9 mouse cellular contexts compared by ENCODE assay signal in the genomic region with DNA sequence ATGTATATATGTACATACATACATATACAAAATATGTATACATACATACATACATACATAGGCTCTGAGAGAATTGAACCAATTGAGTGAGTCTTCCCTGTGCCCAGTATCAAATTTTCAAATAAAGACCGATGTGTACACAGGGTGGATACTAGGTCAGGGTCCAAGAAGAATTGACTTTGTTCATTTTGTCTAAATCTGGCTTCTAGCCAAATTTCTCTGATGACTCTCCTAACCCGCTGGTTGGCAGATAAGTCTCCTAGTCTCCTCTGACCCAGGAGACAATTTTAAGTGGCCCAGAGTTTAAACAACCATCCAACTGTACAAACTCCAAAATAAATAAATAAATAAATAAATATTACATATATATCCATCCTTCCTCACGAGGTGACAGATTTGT. TPM values are rescaled to one million over a fixed set of nuclear protein-coding genes. Genes with fewer than 3 reads are reported as not detected.
DNase-seq lines count a peak whose midpoint lies in the region; ATAC-seq and TF ChIP-seq lines count a peak whose summit lies in the region.
"Had no signal": no experiment of that assay in that cellular context is flagged by ENCODE, and none has a peak within 500 bp of the region (broad histone marks: within the 10 kb centered on the region; RNA-seq: fewer than 3 reads in every experiment).

No protein-coding gene starts in this region.

- no peak for ATAC-seq in heart, postnatal 0 days (ENCODE audit: insufficient read depth, low read depth)
- ATAC-seq in hindbrain, embryonic 14.5 days (ENCODE audit: low FRiP score) = no peak
- ATAC-seq in midbrain, embryonic 13.5 days = no peak

- DNase-seq in heart, postnatal 0 days (ENCODE audit: low spot score) = no peak
- no peak for DNase-seq in heart, postnatal 14 days
- no peak for DNase-seq in hindbrain, embryonic 14.5 days (ENCODE audit: low spot score)
- no peak for DNase-seq in right cerebral cortex, postnatal 14 days
- DNase-seq in MN1 (ENCODE audit: low spot score) = no peak
- DNase-seq in urinary bladder, adult 2 months (ENCODE audit: low spot score) = no peak

- no peaks in the 10 kb centered on the region for H3K27me3 ChIP-seq in heart, postnatal 0 days (ENCODE audit: control insufficient read depth, insufficient read depth, low read length)
- peaks cover 43% of the 10 kb centered on the region for H3K27me3 ChIP-seq in hindbrain, embryonic 14.5 days (ENCODE audit: control insufficient read depth, insufficient read depth, low read length)
- peaks cover 53% of the 10 kb centered on the region for H3K27me3 ChIP-seq in midbrain, embryonic 13.5 days

- no peak for TF ChIP-seq EP300 in heart, postnatal 0 days (IDR thresholded peaks at IDR 0.05; ENCODE audit: low read depth)

- H3K4me3 ChIP-seq in heart, postnatal 0 days (ENCODE audit: low read depth, low read length) = peak overlapping the region; percentile 33
- H3K4me3 ChIP-seq in bone marrow macrophage, adult 2 months (ENCODE audit: insufficient read depth, low read length) = peak overlapping the region; percentile 39; the same call in 1 of the 2 replicates
- H3K4me3 ChIP-seq in hindbrain, embryonic 14.5 days (replicated peaks; ENCODE audit: low read length) = no peak overlapping the region; the same call in 1 of the 2 replicates
- H3K4me3 ChIP-seq in midbrain, embryonic 13.5 days (replicated peaks) = no peak overlapping the region

- peaks cover 28% of the 10 kb centered on the region for H3K4me1 ChIP-seq in heart, postnatal 0 days (ENCODE audit: control insufficient read depth, insufficient read depth)
- peaks cover 23% of the 10 kb centered on the region for H3K4me1 ChIP-seq in bone marrow macrophage, adult 2 months (ENCODE audit: control insufficient read depth, insufficient read depth, low read length)
- peaks cover 18% of the 10 kb centered on the region for H3K4me1 ChIP-seq in hindbrain, embryonic 14.5 days (replicated peaks; ENCODE audit: control insufficient read depth, insufficient read depth, low read length)
- H3K4me1 ChIP-seq in midbrain, embryonic 13.5 days (replicated peaks) = peaks cover 54% of the 10 kb centered on the region

- intact Hi-C loops in heart, postnatal 14 days (cut with DNase I) = no loop called here

- no peaks in the 10 kb centered on the region for H3K36me3 ChIP-seq in heart, postnatal 0 days (replicated peaks; ENCODE audit: control insufficient read depth, insufficient read depth, low read length)
- no peaks in the 10 kb centered on the region for H3K36me3 ChIP-seq in hindbrain, embryonic 14.5 days (replicated peaks; ENCODE audit: control insufficient read depth, insufficient read depth)
- no peaks in the 10 kb centered on the region for H3K36me3 ChIP-seq in midbrain, embryonic 13.5 days

- H3K9me3 ChIP-seq in heart, postnatal 0 days (replicated peaks; ENCODE audit: control insufficient read depth, low read length) = no peaks in the 10 kb centered on the region
- H3K9me3 ChIP-seq in hindbrain, embryonic 14.5 days (ENCODE audit: control insufficient read depth, low read length) = no peaks in the 10 kb centered on the region
- H3K9me3 ChIP-seq in midbrain, embryonic 13.5 days = no peaks in the 10 kb centered on the region

- 0 out of 2 replicates have a peak overlapping the region, but pooled peaks have one; percentile 34 for H3K9ac ChIP-seq in heart, postnatal 0 days (replicated peaks; ENCODE audit: low read depth, low read length)
- peak overlapping the region; percentile 31; the same call in 1 of the 2 replicates for H3K9ac ChIP-seq in hindbrain, embryonic 14.5 days
- no peak overlapping the region for H3K9ac ChIP-seq in midbrain, embryonic 13.5 days (replicated peaks)

- WGBS in heart, postnatal 0 days = 45% methylated on average over 3 of the region's 3 CpGs
- 48% methylated on average over 3 of the region's 3 CpGs for WGBS in hindbrain, embryonic 14.5 days
- WGBS in midbrain, embryonic 13.5 days = 49% methylated on average over 3 of the region's 3 CpGs

- H3K27ac ChIP-seq in heart, postnatal 0 days (ENCODE audit: low read depth) = no peak overlapping the region
- H3K27ac ChIP-seq in bone marrow macrophage, adult 2 months (ENCODE audit: insufficient read depth, low read depth, low read length) = peak overlapping the region; percentile 69; the same call in 1 of the 2 replicates
- no peak overlapping the region for H3K27ac ChIP-seq in hindbrain, embryonic 14.5 days
- H3K27ac ChIP-seq in midbrain, embryonic 13.5 days = no peak overlapping the region

- TF ChIP-seq CTCF in heart, postnatal 0 days (IDR thresholded peaks at IDR 0.05; ENCODE audit: low read depth) = no peak
- no peak for TF ChIP-seq CTCF in bone marrow macrophage, adult 2 months (IDR thresholded peaks at IDR 0.05; ENCODE audit: low read depth, low read length)

- TF ChIP-seq POLR2A in bone marrow macrophage, adult 2 months (IDR thresholded peaks at IDR 0.05; ENCODE audit: borderline replicate concordance, low read depth, low read length) = no peak

- peak overlapping the region; percentile 71 for H3K4me2 ChIP-seq in heart, postnatal 0 days (ENCODE audit: low read depth, low read length)
- peak overlapping the region; percentile 55 for H3K4me2 ChIP-seq in hindbrain, embryonic 14.5 days (replicated peaks)
- H3K4me2 ChIP-seq in midbrain, embryonic 13.5 days (replicated peaks) = peak overlapping the region; percentile 60

RNA-seq across cellular contexts. Expression of a gene that starts 0.5 kb away (rescaled TPM):
- total RNA-seq in heart, postnatal 0 days (2014; rRNA removed; ENCODE audit: low replicate concordance) = 236 and 368 TPM in 2 replicates
- 105 and 107 TPM in 2 replicates for polyA plus RNA-seq in heart, postnatal 0 days (2015; fragmentation: Nextera tagmentation; extraction: Ambion mirVana)
- 10 to 100 TPM; 75.0 to 80.7 TPM for total RNA-seq in heart, postnatal 14 days (2021)
- polyA plus RNA-seq in bone marrow macrophage, adult 2 months (2012; ENCODE audit: insufficient read depth, insufficient read length, missing spikeins) = 88.6 and 93.9 TPM in 2 replicates
- 41.5 and 42.7 TPM in 2 replicates for polyA plus RNA-seq in hindbrain, embryonic 14.5 days (2014; fragmentation: Nextera tagmentation; extraction: Ambion mirVana)
- 29.7 and 30.4 TPM in 2 replicates for polyA plus RNA-seq in midbrain, embryonic 13.5 days (2015; fragmentation: Nextera tagmentation; extraction: Ambion mirVana)
- 210 and 219 TPM in 2 replicates for polyA plus RNA-seq in urinary bladder, adult 2 months (2012; rRNA removed)

RNA-seq across cellular contexts. Expression of a gene that starts 3.0 kb away (rescaled TPM):
- total RNA-seq in heart, postnatal 0 days (2014; rRNA removed; ENCODE audit: low replicate concordance) = not detected in 2 replicates
- polyA plus RNA-seq in heart, postnatal 0 days (2015; fragmentation: Nextera tagmentation; extraction: Ambion mirVana) = not detected in 2 replicates
- not detected for total RNA-seq in heart, postnatal 14 days (2021)
- polyA plus RNA-seq in bone marrow macrophage, adult 2 months (2012; ENCODE audit: insufficient read depth, insufficient read length, missing spikeins) = not detected in 2 replicates
- polyA plus RNA-seq in hindbrain, embryonic 14.5 days (2014; fragmentation: Nextera tagmentation; extraction: Ambion mirVana) = not detected in 2 replicates
- polyA plus RNA-seq in midbrain, embryonic 13.5 days (2015; fragmentation: Nextera tagmentation; extraction: Ambion mirVana) = not detected in 2 replicates
- 0.31 and 0.84 TPM in 2 replicates for polyA plus RNA-seq in urinary bladder, adult 2 months (2012; rRNA removed)
- total RNA-seq: left cerebral cortex, postnatal 36 days had no signal

RNA-seq across cellular contexts. Expression of a gene that starts 25.8 kb away (rescaled TPM):
- total RNA-seq in heart, postnatal 0 days (2014; rRNA removed; ENCODE audit: low replicate concordance) = 716 and 846 TPM in 2 replicates
- 756 and 767 TPM in 2 replicates for polyA plus RNA-seq in heart, postnatal 0 days (2015; fragmentation: Nextera tagmentation; extraction: Ambion mirVana)
- 100 to 1,000 TPM; 897 to 986 TPM for total RNA-seq in heart, postnatal 14 days (2021)
- polyA plus RNA-seq in bone marrow macrophage, adult 2 months (2012; ENCODE audit: insufficient read depth, insufficient read length, missing spikeins) = 586 and 617 TPM in 2 replicates
- polyA plus RNA-seq in hindbrain, embryonic 14.5 days (2014; fragmentation: Nextera tagmentation; extraction: Ambion mirVana) = 1,324 and 1,355 TPM in 2 replicates
- 1,587 and 1,677 TPM in 2 replicates for polyA plus RNA-seq in midbrain, embryonic 13.5 days (2015; fragmentation: Nextera tagmentation; extraction: Ambion mirVana)
- polyA plus RNA-seq in urinary bladder, adult 2 months (2012; rRNA removed) = 635 and 857 TPM in 2 replicates

RNA-seq across cellular contexts. Expression of a gene that starts 35.2 kb away (rescaled TPM):
- 87.8 and 137 TPM in 2 replicates for total RNA-seq in heart, postnatal 0 days (2014; rRNA removed; ENCODE audit: low replicate concordance)
- 64.8 and 68.3 TPM in 2 replicates for polyA plus RNA-seq in heart, postnatal 0 days (2015; fragmentation: Nextera tagmentation; extraction: Ambion mirVana)
- 10 to 100 TPM; 28.8 to 29.9 TPM for total RNA-seq in heart, postnatal 14 days (2021)
- 73.7 and 83.1 TPM in 2 replicates for polyA plus RNA-seq in bone marrow macrophage, adult 2 months (2012; ENCODE audit: insufficient read depth, insufficient read length, missing spikeins)
- polyA plus RNA-seq in hindbrain, embryonic 14.5 days (2014; fragmentation: Nextera tagmentation; extraction: Ambion mirVana) = 83.1 and 84.2 TPM in 2 replicates
- polyA plus RNA-seq in midbrain, embryonic 13.5 days (2015; fragmentation: Nextera tagmentation; extraction: Ambion mirVana) = 89.2 and 95.3 TPM in 2 replicates
- 62.3 and 69.4 TPM in 2 replicates for polyA plus RNA-seq in urinary bladder, adult 2 months (2012; rRNA removed)

RNA-seq across cellular contexts. Expression of a gene that starts 43.4 kb away (rescaled TPM):
- 1.2 and 3.0 TPM in 2 replicates for total RNA-seq in heart, postnatal 0 days (2014; rRNA removed; ENCODE audit: low replicate concordance)
- 1.7 and 1.9 TPM in 2 replicates for polyA plus RNA-seq in heart, postnatal 0 days (2015; fragmentation: Nextera tagmentation; extraction: Ambion mirVana)
- total RNA-seq in heart, postnatal 14 days (2021) = 1 to 10 TPM; 1.5 to 2.1 TPM
- 27.0 and 30.8 TPM in 2 replicates for polyA plus RNA-seq in bone marrow macrophage, adult 2 months (2012; ENCODE audit: insufficient read depth, insufficient read length, missing spikeins)
- polyA plus RNA-seq in hindbrain, embryonic 14.5 days (2014; fragmentation: Nextera tagmentation; extraction: Ambion mirVana) = 4.3 and 4.7 TPM in 2 replicates
- polyA plus RNA-seq in midbrain, embryonic 13.5 days (2015; fragmentation: Nextera tagmentation; extraction: Ambion mirVana) = 5.2 and 7.1 TPM in 2 replicates
- 5.7 and 6.1 TPM in 2 replicates for polyA plus RNA-seq in urinary bladder, adult 2 months (2012; rRNA removed)

Comparison
In these comparisons a context has a peak if more than half of its experiments do, and no peak if none do; other contexts are left out.
1. H3K4me3 ChIP-seq: peak in heart, postnatal 0 days (single experiment) and bone marrow macrophage, adult 2 months (single experiment); none in hindbrain, embryonic 14.5 days (single experiment) and midbrain, embryonic 13.5 days (single experiment).
2. Peak in every context shown above with its lines, with median percentiles within 50 percentile points of each other: H3K4me2 ChIP-seq.